Mouse (Mus musculus): ENCODE data around the gene Gm49396.

DNA sequence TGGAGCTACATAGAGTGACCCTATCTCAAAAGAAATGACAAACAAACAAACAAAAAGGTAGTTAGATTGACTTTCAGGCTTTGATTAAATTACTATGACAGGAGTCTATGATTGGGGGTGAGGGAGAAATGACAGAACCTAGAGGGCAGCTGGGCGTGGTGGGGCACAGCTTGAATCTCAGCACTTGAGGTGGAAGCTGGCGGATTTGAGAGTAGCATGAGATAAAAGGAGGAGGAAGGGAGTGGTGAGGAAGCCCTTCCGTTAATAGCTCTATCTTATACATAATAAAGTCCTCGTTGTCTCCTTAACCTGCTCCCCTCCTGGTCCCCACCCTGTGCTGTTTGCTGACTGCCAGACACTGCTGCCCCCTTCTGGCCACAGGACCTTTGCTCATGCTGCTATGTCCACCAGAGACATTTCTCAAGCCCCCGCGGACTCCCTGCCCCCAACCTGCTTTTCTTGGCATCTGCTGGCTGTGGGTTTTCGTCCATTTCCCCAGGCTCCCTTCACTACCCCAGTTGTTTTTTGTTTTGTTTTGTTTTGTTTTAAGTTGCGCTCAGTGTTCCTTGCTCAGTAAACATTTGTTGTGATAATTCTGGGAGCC is 44.7 kb downstream of the Gm49396 start:
- TF ChIP-seq EP300 (IDR thresholded peaks at IDR 0.05; ENCODE audit: insufficient read depth, low read depth, low read length): no peak
- no peak for TF ChIP-seq POLR2A (IDR thresholded peaks at IDR 0.05; ENCODE audit: insufficient read depth, low read depth, low read length)
- peak; percentile 70 for TF ChIP-seq CTCF (IDR thresholded peaks at IDR 0.05)
